Mouse (Mus musculus): ENCODE results near the gene Olfr316. TPM values are rescaled to one million over a fixed set of nuclear protein-coding genes. Genes with fewer than 3 reads are reported as not detected.

Gene Olfr316
- total RNA-seq, 2 experiments from 2014 or later = not detected

- ATAC-seq (replicated peaks; ENCODE audit: poor library complexity, severe bottlenecking) = no peak
Observed at GRCm38 (mm10) chr11:58803871-58804270, 51.3 kb downstream of the Olfr316 start.

GRCm38 (mm10) chr11:58804393-58804792, 51.9 kb downstream of the Olfr316 start:
- no peak for ATAC-seq (replicated peaks; ENCODE audit: poor library complexity, severe bottlenecking)

Other genes with a start within 250 kb of the Olfr316 start
- not detected in 2 replicates for gene Olfr330, start 217.9 kb upstream of the Olfr316 start, total RNA-seq (2014; fragmentation: Nextera tagmentation)
- gene Olfr330, start 217.9 kb upstream of the Olfr316 start, total RNA-seq (2017) = not detected in 2 replicates
- not detected in 2 replicates for gene Olfr329-ps, start 206.3 kb upstream of the Olfr316 start, total RNA-seq (2014; fragmentation: Nextera tagmentation)
- gene Olfr329-ps, start 206.3 kb upstream of the Olfr316 start, total RNA-seq (2017) = not detected in 2 replicates
- not detected in 2 replicates for gene Olfr328, start 197.1 kb upstream of the Olfr316 start, total RNA-seq (2014; fragmentation: Nextera tagmentation)
- gene Olfr328, start 197.1 kb upstream of the Olfr316 start, total RNA-seq (2017) = not detected in 2 replicates
- not detected in 2 replicates for gene Olfr224, start 182.2 kb upstream of the Olfr316 start, total RNA-seq (2014; fragmentation: Nextera tagmentation)
- not detected in 2 replicates for gene Olfr224, start 182.2 kb upstream of the Olfr316 start, total RNA-seq (2017)
- gene Olfr325, start 175.0 kb upstream of the Olfr316 start, total RNA-seq (2014; fragmentation: Nextera tagmentation) = not detected in 2 replicates
- not detected in 2 replicates for gene Olfr325, start 175.0 kb upstream of the Olfr316 start, total RNA-seq (2017)
- not detected in 2 replicates for gene Olfr324, start 157.6 kb upstream of the Olfr316 start, total RNA-seq (2014; fragmentation: Nextera tagmentation)
- gene Olfr324, start 157.6 kb upstream of the Olfr316 start, total RNA-seq (2017) = not detected in 2 replicates
- gene 2210407C18Rik, start 136.7 kb upstream of the Olfr316 start, total RNA-seq (2014; fragmentation: Nextera tagmentation) = not detected in 2 replicates
- not detected in 2 replicates for gene 2210407C18Rik, start 136.7 kb upstream of the Olfr316 start, total RNA-seq (2017)
- not detected in 2 replicates for gene Olfr323, start 122.2 kb upstream of the Olfr316 start, total RNA-seq (2014; fragmentation: Nextera tagmentation)
- not detected in 2 replicates for gene Olfr323, start 122.2 kb upstream of the Olfr316 start, total RNA-seq (2017)
- gene Trim58, start 112.3 kb upstream of the Olfr316 start, total RNA-seq (2014; fragmentation: Nextera tagmentation) = 1.4 and 1.6 TPM in 2 replicates
- 0.31 and 0.56 TPM in 2 replicates for gene Trim58, start 112.3 kb upstream of the Olfr316 start, total RNA-seq (2017)
- not detected in 2 replicates for gene Olfr322, start 94.0 kb upstream of the Olfr316 start, total RNA-seq (2014; fragmentation: Nextera tagmentation)
- gene Olfr322, start 94.0 kb upstream of the Olfr316 start, total RNA-seq (2017) = not detected in 2 replicates
- not detected in 2 replicates for gene Olfr320, start 71.6 kb upstream of the Olfr316 start, total RNA-seq (2014; fragmentation: Nextera tagmentation)
- not detected in 2 replicates for gene Olfr320, start 71.6 kb upstream of the Olfr316 start, total RNA-seq (2017)
- not detected in 2 replicates for gene Olfr319, start 53.6 kb upstream of the Olfr316 start, total RNA-seq (2014; fragmentation: Nextera tagmentation)
- gene Olfr319, start 53.6 kb upstream of the Olfr316 start, total RNA-seq (2017) = not detected in 2 replicates
- not detected in 2 replicates for gene Olfr318, start 28.7 kb upstream of the Olfr316 start, total RNA-seq (2014; fragmentation: Nextera tagmentation)
- gene Olfr318, start 28.7 kb upstream of the Olfr316 start, total RNA-seq (2017) = not detected in 2 replicates
- not detected in 2 replicates for gene Olfr317, start 13.5 kb upstream of the Olfr316 start, total RNA-seq (2014; fragmentation: Nextera tagmentation)
- gene Olfr317, start 13.5 kb upstream of the Olfr316 start, total RNA-seq (2017) = not detected in 2 replicates
- not detected in 2 replicates for gene Olfr315, start 20.5 kb downstream of the Olfr316 start, total RNA-seq (2014; fragmentation: Nextera tagmentation)
- gene Olfr315, start 20.5 kb downstream of the Olfr316 start, total RNA-seq (2017) = not detected in 2 replicates
- gene Olfr314, start 30.2 kb downstream of the Olfr316 start, total RNA-seq (2014; fragmentation: Nextera tagmentation) = not detected in 2 replicates
- not detected in 2 replicates for gene Olfr314, start 30.2 kb downstream of the Olfr316 start, total RNA-seq (2017)
- not detected in 2 replicates for gene Fam183b, start 49.2 kb downstream of the Olfr316 start, total RNA-seq (2014; fragmentation: Nextera tagmentation)
- gene Fam183b, start 49.2 kb downstream of the Olfr316 start, total RNA-seq (2017) = not detected in 2 replicates
- gene Olfr313, start 62.3 kb downstream of the Olfr316 start, total RNA-seq (2014; fragmentation: Nextera tagmentation) = not detected in 2 replicates
- gene Olfr313, start 62.3 kb downstream of the Olfr316 start, total RNA-seq (2017) = not detected in 2 replicates
- not detected in 2 replicates for gene Olfr312, start 76.5 kb downstream of the Olfr316 start, total RNA-seq (2014; fragmentation: Nextera tagmentation)
- not detected in 2 replicates for gene Olfr312, start 76.5 kb downstream of the Olfr316 start, total RNA-seq (2017)
- not detected in 2 replicates for gene Olfr311, start 86.5 kb downstream of the Olfr316 start, total RNA-seq (2014; fragmentation: Nextera tagmentation)
- gene Olfr311, start 86.5 kb downstream of the Olfr316 start, total RNA-seq (2017) = not detected in 2 replicates
- 4.1 and 6.7 TPM in 2 replicates for gene Gm12258, start 94.4 kb downstream of the Olfr316 start, total RNA-seq (2014; fragmentation: Nextera tagmentation)
- gene Gm12258, start 94.4 kb downstream of the Olfr316 start, total RNA-seq (2017) = 0.67 and 2.3 TPM in 2 replicates
- gene 2810021J22Rik, start 114.5 kb downstream of the Olfr316 start, total RNA-seq (2014; fragmentation: Nextera tagmentation) = 2.8 and 3.8 TPM in 2 replicates
- 2.1 and 2.5 TPM in 2 replicates for gene 2810021J22Rik, start 114.5 kb downstream of the Olfr316 start, total RNA-seq (2017)
- 14.5 and 16.7 TPM in 2 replicates for gene Zfp39, start 151.5 kb downstream of the Olfr316 start, total RNA-seq (2014; fragmentation: Nextera tagmentation)
- gene Zfp39, start 151.5 kb downstream of the Olfr316 start, total RNA-seq (2017) = 7.2 and 9.5 TPM in 2 replicates
- gene Btnl10, start 165.2 kb downstream of the Olfr316 start, total RNA-seq (2014; fragmentation: Nextera tagmentation) = not detected in 2 replicates
- gene Btnl10, start 165.2 kb downstream of the Olfr316 start, total RNA-seq (2017) = 0.13 TPM in 1 of 2 replicates, not detected in the other
- gene Rnf187, start 186.2 kb downstream of the Olfr316 start, total RNA-seq (2014; fragmentation: Nextera tagmentation) = 78.6 and 79.3 TPM in 2 replicates
- 60.0 and 82.2 TPM in 2 replicates for gene Rnf187, start 186.2 kb downstream of the Olfr316 start, total RNA-seq (2017)
- not detected in 2 replicates for gene Hist3h2ba, start 196.2 kb downstream of the Olfr316 start, total RNA-seq (2014; fragmentation: Nextera tagmentation)
- gene Hist3h2ba, start 196.2 kb downstream of the Olfr316 start, total RNA-seq (2017) = 1.5 and 2.3 TPM in 2 replicates
- 9.3 and 14.0 TPM in 2 replicates for gene Hist3h2a, start 202.0 kb downstream of the Olfr316 start, total RNA-seq (2014; fragmentation: Nextera tagmentation)
- gene Hist3h2a, start 202.0 kb downstream of the Olfr316 start, total RNA-seq (2017) = 234 and 237 TPM in 2 replicates
- gene Trim17, start 202.0 kb downstream of the Olfr316 start, total RNA-seq (2014; fragmentation: Nextera tagmentation) = not detected in 2 replicates
- gene Trim17, start 202.0 kb downstream of the Olfr316 start, total RNA-seq (2017) = 0.13 TPM in 1 of 2 replicates, not detected in the other
- 29.0 and 32.3 TPM in 2 replicates for gene Trim11, start 225.4 kb downstream of the Olfr316 start, total RNA-seq (2014; fragmentation: Nextera tagmentation)
- 29.1 and 30.5 TPM in 2 replicates for gene Trim11, start 225.4 kb downstream of the Olfr316 start, total RNA-seq (2017)